Mouse (Mus musculus) limb, embryonic 11.5 days (tissue): ENCODE data around the gene Perp. TPM values are rescaled to one million over a fixed set of nuclear protein-coding genes. Genes with fewer than 3 reads are reported as not detected.

Experiments
- ATAC-seq: fragments of 200-750 bp; cut with Nextera tagmentation; 2 replicates; pipeline ENCODE4 v1.8.0; 2017; ENCODE audit warnings: low read depth; ENCODE audit not compliant: insufficient number of reproducible peaks, low FRiP score, low TSS enrichment
- DNase-seq: peaks from one replicate; pipeline ENCODE4 v3.0.0-alpha.2; 2015; ENCODE audit warnings: low spot score
- H3K27ac ChIP-seq: fragments of 300-500 bp; sonication (generic); replicated peaks from 2 replicates; pipeline ENCODE4 v1.5.1; 2014; ENCODE audit warnings: low read depth, mild to moderate bottlenecking, low read length
- H3K27me3 ChIP-seq: fragments of 300-500 bp; sonication (generic); 2 replicates; pipeline ENCODE4 v1.6.1; 2014; ENCODE audit warnings: mild to moderate bottlenecking, low read length, mixed read lengths; ENCODE audit not compliant: control insufficient read depth, insufficient read depth
- H3K36me3 ChIP-seq: fragments of 300-500 bp; sonication (generic); 2 replicates; pipeline ENCODE4 v1.6.1; 2014; ENCODE audit warnings: mild to moderate bottlenecking, low read length, moderate library complexity, mixed read lengths; ENCODE audit not compliant: control insufficient read depth, insufficient read depth
- H3K4me1 ChIP-seq: fragments of 300-500 bp; sonication (generic); 2 replicates; pipeline ENCODE4 v1.6.1; 2014; ENCODE audit warnings: low read length, mixed read lengths; ENCODE audit not compliant: control insufficient read depth, insufficient read depth
- H3K4me2 ChIP-seq: fragments of 300-500 bp; sonication (generic); 2 replicates; pipeline ENCODE4 v1.6.1; 2014; ENCODE audit warnings: low read depth, mild to moderate bottlenecking, moderate library complexity; ENCODE audit not compliant: severe bottlenecking
- H3K4me3 ChIP-seq: fragments of 300-500 bp; sonication (generic); 2 replicates; pipeline ENCODE4 v1.5.1; 2014; ENCODE audit warnings: low read depth, low read length
- H3K9ac ChIP-seq: fragments of 300-500 bp; sonication (generic); 2 replicates; pipeline ENCODE4 v1.6.1; 2014; ENCODE audit warnings: mild to moderate bottlenecking, low read length
- H3K9me3 ChIP-seq: fragments of 300-500 bp; sonication (generic); 2 replicates; pipeline ENCODE4 v1.6.1; 2016; ENCODE audit warnings: low read length; ENCODE audit not compliant: control insufficient read depth
- WGBS: fragments of 180-500 bp; shearing (Covaris S2); extraction: QIAGEN DNeasy Blood & Tissue Kit; methylation state at CpG from one replicate; pipeline ENCODE4 v1.1.7; 2014; 5-methylcytosine and 5-hydroxymethylcytosine counted together
- polyA plus RNA-seq: library from polyadenylated mRNA; unstranded; fragments of >200 nt; fragmentation: Nextera tagmentation; extraction: Ambion mirVana; gene quantifications from 2 replicates; pipeline ENCODE4 v1.2.1, GENCODE M21; 2014

The Perp gene
- polyA plus RNA-seq, 1 experiment from 2014 or later: 41.1 TPM

- no peak overlapping the region for H3K9ac ChIP-seq
- H3K4me3 ChIP-seq: no peak overlapping the region
- H3K27me3 ChIP-seq: no peaks in the 10 kb centered on the region
- no peak for DNase-seq
- WGBS: 73% methylated on average over 1 of the region's 1 CpGs
- no peak for ATAC-seq
- no peaks in the 10 kb centered on the region for H3K4me1 ChIP-seq
- H3K36me3 ChIP-seq: no peaks in the 10 kb centered on the region
- no peaks in the 10 kb centered on the region for H3K9me3 ChIP-seq
- H3K4me2 ChIP-seq: no peak overlapping the region
- H3K27ac ChIP-seq: no peak overlapping the region
Measured at GRCm38 (mm10) chr10:18892102-18892501, 47.3 kb downstream of the Perp start.

GRCm38 (mm10) chr10:18894259-18895166, 49.7 kb downstream of the Perp start:
- no peak overlapping the region for H3K27ac ChIP-seq
- DNase-seq (no peak), ATAC-seq (no peak)
- no peak overlapping the region for H3K9ac ChIP-seq
- no peaks in the 10 kb centered on the region for H3K36me3 ChIP-seq
- no peaks in the 10 kb centered on the region for H3K9me3 ChIP-seq
- no peaks in the 10 kb centered on the region for H3K27me3 ChIP-seq
- H3K4me2 ChIP-seq: no peak overlapping the region
- no peaks in the 10 kb centered on the region for H3K4me1 ChIP-seq
- WGBS: 40% methylated on average over 6 of the region's 6 CpGs
- no peak overlapping the region for H3K4me3 ChIP-seq

GRCm38 (mm10) chr10:18904108-18904507, 59.3 kb downstream of the Perp start:
- DNase-seq: peak; percentile 68
- Histone ChIP-seq H3K9ac (no peak overlapping the region), H3K27me3 (no peaks in the 10 kb centered on the region), H3K27ac (no peak overlapping the region), H3K4me3 (no peak overlapping the region), H3K4me2 (no peak overlapping the region), H3K9me3 (no peaks in the 10 kb centered on the region), H3K36me3 (no peaks in the 10 kb centered on the region), H3K4me1 (no peaks in the 10 kb centered on the region)
- WGBS: 21% methylated on average over 6 of the region's 6 CpGs
- ATAC-seq: no peak

Other genes starting within 250 kb of the Perp start
- gene Arfgef3, start 101.1 kb upstream of the Perp start, polyA plus RNA-seq: 0.14 and 0.15 TPM in 2 replicates
- gene Gm4922, start 58.2 kb upstream of the Perp start, polyA plus RNA-seq: not detected in 2 replicates
- gene Tnfaip3, start 170.6 kb downstream of the Perp start, polyA plus RNA-seq: 2.2 and 2.5 TPM in 2 replicates